In the genomic region with DNA sequence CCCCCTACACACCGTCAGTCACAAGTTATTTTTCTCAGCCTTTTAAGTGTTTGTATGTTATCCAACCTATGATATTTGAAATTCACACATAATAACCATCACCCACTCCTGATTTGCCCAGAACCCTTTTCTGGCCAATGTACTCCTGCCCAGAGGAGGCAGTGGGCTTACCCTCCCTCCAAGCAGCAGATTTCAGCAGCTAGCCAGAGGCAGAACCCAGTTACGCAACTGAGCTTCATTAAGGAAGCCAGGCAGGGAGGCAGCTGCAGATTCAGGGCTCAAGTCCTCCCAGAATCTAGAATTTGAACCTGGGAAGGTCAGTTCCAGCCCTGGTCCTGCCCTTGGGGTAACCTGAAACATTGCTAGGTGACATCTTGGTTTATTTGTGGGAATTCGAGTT, we compare ENCODE assay signal across 9 mouse cellular contexts.
A peak's percentile ranks its signal among the peaks of the same experiment; 100 is the strongest.
DNase-seq lines count a peak whose midpoint lies in the region; ATAC-seq and TF ChIP-seq lines count a peak whose summit lies in the region.
"Had no signal": no experiment of that assay in that cellular context is flagged by ENCODE, and none has a peak within 500 bp of the region (broad histone marks: within the 10 kb centered on the region; RNA-seq: fewer than 3 reads in every experiment).

No protein-coding gene starts in this region.

- TF ChIP-seq CTCF in bone marrow macrophage, adult 2 months (IDR thresholded peaks at IDR 0.05; ENCODE audit: low read depth, low read length), result no peak

- H3K27me3 ChIP-seq in heart, embryonic 11.5 days (ENCODE audit: control insufficient read depth, insufficient read depth, low read length), result no peaks in the 10 kb centered on the region

- ATAC-seq in heart, embryonic 11.5 days (replicated peaks; ENCODE audit: insufficient number of reproducible peaks, low FRiP score, low TSS enrichment), result no peak

- peak; percentile 14 for DNase-seq in kidney, adult 18-20 months
- no peak for DNase-seq in kidney, adult 11 months
- DNase-seq in lung, postnatal 36 days, result peak; percentile 32
- DNase-seq in thymus, postnatal 10 days (ENCODE audit: low spot score in 2 of 2), result no peak
- no peak for DNase-seq in frontal cortex, postnatal 14 days (ENCODE audit: low spot score in 2 of 2)
- DNase-seq: right cerebral cortex, adult 18-20 months had no signal

- H3K9me3 ChIP-seq in heart, embryonic 11.5 days (replicated peaks; ENCODE audit: control insufficient read depth, low read length), result no peaks in the 10 kb centered on the region

- H3K9ac ChIP-seq in heart, embryonic 11.5 days (ENCODE audit: low read depth, low read length), result 0 out of 2 replicates have a peak overlapping the region, but pooled peaks have one; percentile 46

- H3K36me3 ChIP-seq in heart, embryonic 11.5 days (ENCODE audit: control insufficient read depth, insufficient read depth, low read length), result no peaks in the 10 kb centered on the region
- H3K36me3 ChIP-seq: G1E had no signal

- peak overlapping the region; percentile 47 for H3K4me2 ChIP-seq in heart, embryonic 11.5 days

- 60% methylated on average over 3 of the region's 3 CpGs for WGBS in heart, embryonic 11.5 days (ENCODE audit: insufficient replicate concordance)

- TF ChIP-seq POLR2A in bone marrow macrophage, adult 2 months (IDR thresholded peaks at IDR 0.05; ENCODE audit: borderline replicate concordance, low read depth, low read length), result no peak

- H3K27ac ChIP-seq in bone marrow macrophage, adult 2 months (ENCODE audit: insufficient read depth, low read depth, low read length), result peak overlapping the region; percentile 82
- no peak overlapping the region for H3K27ac ChIP-seq in heart, embryonic 11.5 days (ENCODE audit: low read depth, low read length)

- peaks cover 33% of the 10 kb centered on the region for H3K4me1 ChIP-seq in bone marrow macrophage, adult 2 months (ENCODE audit: control insufficient read depth, insufficient read depth, low read length)
- peaks cover 53% of the 10 kb centered on the region for H3K4me1 ChIP-seq in heart, embryonic 11.5 days (ENCODE audit: control insufficient read depth, insufficient read depth, low read length)

- H3K4me3 ChIP-seq in bone marrow macrophage, adult 2 months (ENCODE audit: insufficient read depth, low read length), result peak overlapping the region; percentile 58
- no peak overlapping the region for H3K4me3 ChIP-seq in heart, embryonic 11.5 days (ENCODE audit: low read depth, low read length)

Comparison
In these comparisons a context has a peak if more than half of its experiments do, and no peak if none do; other contexts are left out.
1. DNase-seq: peak in kidney, adult 18-20 months (single experiment) and lung, postnatal 36 days (single experiment); none in kidney, adult 11 months (single experiment), thymus, postnatal 10 days (0 of 2) and frontal cortex, postnatal 14 days (0 of 2).